Mouse (Mus musculus): ENCODE results near the gene B4galt5. TPM values are rescaled to one million over a fixed set of nuclear protein-coding genes. Genes with fewer than 3 reads are reported as not detected.

B4galt5 gene
- total RNA-seq, 1 experiment from 2014 or later: 107 TPM

Other genes with a start within 250 kb of the B4galt5 start
- gene Kcnb1, start 159.0 kb downstream of the B4galt5 start, total RNA-seq (2017): 0.49 to 2.1 TPM (median 0.57 TPM) in 3 replicates
- gene Ptgis, start 108.6 kb downstream of the B4galt5 start, total RNA-seq (2017): not detected in 3 replicates
- gene Slc9a8, start 72.5 kb upstream of the B4galt5 start, total RNA-seq (2017): 34.1 to 52.5 TPM (median 41.5 TPM) in 3 replicates
- gene Rnf114, start 143.5 kb upstream of the B4galt5 start, total RNA-seq (2017): 62.6 to 74.1 TPM (median 67.8 TPM) in 3 replicates
- 7.3 to 13.8 TPM (median 9.6 TPM) in 3 replicates for gene Spata2, start 143.7 kb upstream of the B4galt5 start, total RNA-seq (2017)
- not detected in 3 replicates for gene Snai1, start 189.0 kb upstream of the B4galt5 start, total RNA-seq (2017)

All from monocyte, adult 5-6 weeks (primary cell).